Mouse (Mus musculus): ENCODE results near the gene Sik2. TPM values are rescaled to one million over a fixed set of nuclear protein-coding genes. Genes with fewer than 3 reads are reported as not detected.

Sik2 gene
- polyA plus RNA-seq, 1 experiment from 2014 or later: 15.5 TPM

DNA sequence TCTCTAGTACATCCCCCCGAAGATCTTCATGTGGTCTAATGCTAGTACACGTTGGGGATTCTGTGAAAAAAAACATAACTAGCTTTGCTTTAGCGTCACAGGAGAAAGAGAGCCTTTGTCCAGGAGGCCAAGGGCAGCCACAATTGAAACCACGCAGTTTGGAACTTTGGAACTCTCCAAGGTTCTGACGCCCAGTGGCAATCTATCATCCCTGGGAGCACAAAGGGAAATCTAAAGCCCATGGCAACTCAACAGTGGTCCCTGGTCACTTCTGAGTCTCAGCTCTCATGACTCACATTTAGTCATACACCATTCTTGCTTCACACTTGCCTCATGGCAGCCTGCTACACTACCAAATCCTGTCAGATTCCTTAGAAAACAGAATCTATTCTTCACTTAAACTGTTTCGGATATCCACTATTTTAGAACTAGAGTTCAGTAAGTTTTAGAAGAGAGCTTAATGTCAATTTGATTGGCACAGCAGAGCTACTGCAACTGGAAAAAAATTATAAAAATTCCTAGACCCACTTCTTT lies 50.9 kb downstream of the Sik2 start:
- no peaks in the 10 kb centered on the region for H3K27me3 ChIP-seq (ENCODE audit: insufficient read depth, low read length)
- H3K9me3 ChIP-seq (ENCODE audit: low read length): no peaks in the 10 kb centered on the region
- no peak overlapping the region for H3K9ac ChIP-seq (replicated peaks; ENCODE audit: low read length)
- H3K4me2 ChIP-seq (replicated peaks; ENCODE audit: low read depth, low read length): no peak overlapping the region
- no peaks in the 10 kb centered on the region; the same call in 1 of the 2 replicates for H3K36me3 ChIP-seq (ENCODE audit: insufficient read depth, low read length)
- no peaks in the 10 kb centered on the region for H3K4me1 ChIP-seq (ENCODE audit: insufficient read depth, low read length)
- 57% methylated on average over 6 of the region's 6 CpGs for WGBS
- no peak overlapping the region for H3K27ac ChIP-seq (ENCODE audit: low read length)
- no peak for ATAC-seq (ENCODE audit: low FRiP score, low TSS enrichment)
- no peak overlapping the region for H3K4me3 ChIP-seq (ENCODE audit: low read length)

DNA sequence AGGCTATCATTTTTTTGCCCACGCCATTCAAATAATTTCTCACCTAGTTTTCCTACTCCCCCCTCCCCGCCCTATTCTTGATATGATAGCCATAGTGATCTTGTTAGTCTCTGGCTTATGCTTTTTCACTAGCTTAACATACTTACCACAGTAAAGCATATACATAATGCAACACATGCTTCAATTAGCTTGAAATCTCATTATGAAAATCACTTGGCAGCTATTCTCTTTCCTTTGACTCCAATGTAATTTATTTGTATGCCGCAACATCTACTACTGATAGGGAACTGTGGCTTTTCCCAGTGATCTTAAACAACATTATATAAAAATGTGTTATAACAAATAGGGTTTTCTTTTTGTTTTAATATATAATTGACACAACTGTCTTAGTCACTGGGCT lies 53.7 kb downstream of the Sik2 start:
- H3K4me3 ChIP-seq (ENCODE audit: low read length): no peak overlapping the region
- 96% methylated on average over 3 of the region's 3 CpGs for WGBS
- no peak overlapping the region for H3K27ac ChIP-seq (ENCODE audit: low read length)
- H3K4me1 ChIP-seq (ENCODE audit: insufficient read depth, low read length): no peaks in the 10 kb centered on the region
- H3K9ac ChIP-seq (replicated peaks; ENCODE audit: low read length): no peak overlapping the region
- no peaks in the 10 kb centered on the region; the same call in 1 of the 2 replicates for H3K36me3 ChIP-seq (ENCODE audit: insufficient read depth, low read length)
- H3K9me3 ChIP-seq (ENCODE audit: low read length): no peaks in the 10 kb centered on the region
- no peak overlapping the region for H3K4me2 ChIP-seq (replicated peaks; ENCODE audit: low read depth, low read length)
- no peak for ATAC-seq (ENCODE audit: low FRiP score, low TSS enrichment)
- no peaks in the 10 kb centered on the region for H3K27me3 ChIP-seq (ENCODE audit: insufficient read depth, low read length)

DNA sequence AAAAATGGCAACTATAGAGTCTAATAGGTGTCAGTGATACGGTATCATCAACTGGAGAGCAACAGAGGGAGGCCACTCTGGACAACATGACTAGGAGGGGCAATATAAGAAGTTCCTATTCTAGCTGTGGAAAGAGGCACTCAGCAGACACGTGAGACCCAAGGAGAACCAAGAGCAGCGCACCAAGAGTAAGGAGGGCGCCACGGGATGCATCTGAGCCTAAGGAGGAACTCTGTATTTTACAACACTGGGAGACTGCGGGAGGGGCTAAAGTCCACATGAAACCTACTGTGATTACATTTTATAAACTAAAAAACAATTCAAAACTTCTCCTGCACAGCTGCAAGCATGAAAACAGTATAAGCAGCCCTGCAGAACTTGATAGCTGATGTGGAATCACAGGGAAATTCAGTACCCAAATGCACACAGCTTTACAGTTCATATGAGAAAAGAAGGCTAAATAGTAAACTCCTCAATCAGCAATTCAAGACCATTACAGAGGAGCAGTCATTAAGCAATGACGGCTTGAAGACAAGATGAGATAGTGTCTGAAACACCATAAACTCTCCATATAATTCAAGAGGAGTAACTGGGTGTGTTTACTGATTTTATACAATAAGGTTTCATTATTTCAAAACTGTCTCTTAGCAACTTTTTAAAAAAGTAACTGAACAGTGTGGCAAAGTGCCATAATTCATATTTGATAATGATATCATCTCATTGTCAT lies 60.6 kb downstream of the Sik2 start:
- H3K4me1 ChIP-seq (ENCODE audit: insufficient read depth, low read length): no peaks in the 10 kb centered on the region
- 87% methylated on average over 7 of the region's 7 CpGs for WGBS
- H3K36me3 ChIP-seq (ENCODE audit: insufficient read depth, low read length): no peaks in the 10 kb centered on the region
- H3K27me3 ChIP-seq (ENCODE audit: insufficient read depth, low read length): no peaks in the 10 kb centered on the region
- H3K9ac ChIP-seq (replicated peaks; ENCODE audit: low read length): no peak overlapping the region
- H3K27ac ChIP-seq (ENCODE audit: low read length): no peak overlapping the region
- H3K4me3 ChIP-seq (ENCODE audit: low read length): no peak overlapping the region
- no peaks in the 10 kb centered on the region for H3K9me3 ChIP-seq (ENCODE audit: low read length)
- no peak for ATAC-seq (ENCODE audit: low FRiP score, low TSS enrichment)
- H3K4me2 ChIP-seq (replicated peaks; ENCODE audit: low read depth, low read length): no peak overlapping the region

DNA sequence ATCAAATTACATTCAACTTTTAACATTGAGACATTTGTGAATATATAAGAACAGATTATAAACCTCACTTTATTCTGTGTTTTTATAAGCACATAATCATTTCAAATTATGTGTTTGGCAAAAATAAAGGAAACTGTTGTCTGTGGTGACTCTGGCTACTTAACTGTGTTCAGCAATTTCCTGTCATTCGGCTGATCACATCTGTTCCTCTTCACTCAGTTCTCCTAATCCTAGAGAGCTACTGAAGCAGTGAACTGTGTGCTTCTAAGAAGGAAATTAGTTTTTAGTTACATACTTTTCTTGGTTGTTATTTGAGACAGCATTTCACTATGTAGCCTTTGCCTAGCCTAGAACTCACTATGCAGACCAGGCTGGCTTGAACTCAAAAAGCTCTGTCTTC lies 62.5 kb downstream of the Sik2 start:
- Histone ChIP-seq H3K4me3 (ENCODE audit: low read length) (no peak overlapping the region), H3K4me1 (ENCODE audit: insufficient read depth, low read length) (no peaks in the 10 kb centered on the region), H3K36me3 (ENCODE audit: insufficient read depth, low read length) (no peaks in the 10 kb centered on the region), H3K9me3 (ENCODE audit: low read length) (no peaks in the 10 kb centered on the region), H3K9ac (replicated peaks; ENCODE audit: low read length) (no peak overlapping the region), H3K27me3 (ENCODE audit: insufficient read depth, low read length) (no peaks in the 10 kb centered on the region), H3K4me2 (replicated peaks; ENCODE audit: low read depth, low read length) (no peak overlapping the region), H3K27ac (ENCODE audit: low read length) (no peak overlapping the region)
- no peak for ATAC-seq (ENCODE audit: low FRiP score, low TSS enrichment)
- WGBS: 25% methylated on average over 1 of the region's 1 CpGs

DNA sequence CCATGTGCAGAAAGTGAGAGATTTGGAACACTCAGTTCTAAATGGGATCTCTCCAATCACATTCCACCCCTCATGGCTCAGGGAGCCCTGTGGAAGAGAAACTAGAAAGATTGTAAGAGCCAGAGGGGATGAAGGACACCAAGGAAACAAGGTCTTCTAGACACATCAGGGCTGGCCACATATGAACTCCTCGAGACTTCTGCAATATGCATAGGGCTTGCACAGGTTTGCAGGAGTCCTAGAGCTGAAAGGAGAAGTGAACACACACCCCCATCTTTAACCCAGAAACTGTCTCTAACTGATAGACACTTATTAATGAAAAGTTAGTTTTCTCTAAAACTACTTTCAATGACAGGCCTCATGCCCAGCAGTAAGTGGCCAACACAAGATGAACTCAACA lies 64.0 kb downstream of the Sik2 start:
- H3K4me1 ChIP-seq (ENCODE audit: insufficient read depth, low read length): no peaks in the 10 kb centered on the region
- H3K9me3 ChIP-seq (ENCODE audit: low read length): no peaks in the 10 kb centered on the region
- no peaks in the 10 kb centered on the region for H3K36me3 ChIP-seq (ENCODE audit: insufficient read depth, low read length)
- H3K4me3 ChIP-seq (ENCODE audit: low read length): no peak overlapping the region
- no peak overlapping the region for H3K9ac ChIP-seq (replicated peaks; ENCODE audit: low read length)
- no peak overlapping the region for H3K27ac ChIP-seq (ENCODE audit: low read length)
- ATAC-seq (ENCODE audit: low FRiP score, low TSS enrichment): no peak
- H3K4me2 ChIP-seq (replicated peaks; ENCODE audit: low read depth, low read length): no peak overlapping the region
- WGBS: 94% methylated on average over 1 of the region's 1 CpGs
- no peaks in the 10 kb centered on the region for H3K27me3 ChIP-seq (ENCODE audit: insufficient read depth, low read length)

DNA sequence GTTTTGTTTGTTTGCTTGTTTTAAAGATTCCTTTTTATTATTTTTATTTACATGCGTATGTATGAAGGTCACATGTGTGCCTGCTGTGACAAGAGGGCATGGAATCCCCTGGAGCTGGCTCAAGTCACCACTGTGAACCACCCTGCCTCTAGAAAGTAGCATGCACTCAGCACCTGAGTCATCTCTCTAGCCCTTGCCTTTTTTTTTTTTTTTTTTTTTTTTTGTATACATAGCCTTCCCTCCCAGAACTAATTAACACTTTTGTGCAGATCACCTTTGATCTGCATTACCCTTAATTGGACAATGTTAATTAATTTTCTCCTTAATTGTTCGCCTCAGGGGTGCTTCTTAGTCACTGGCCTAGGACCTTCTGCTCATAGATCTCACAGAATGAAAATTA lies 66.2 kb downstream of the Sik2 start:
- Histone ChIP-seq H3K4me1 (ENCODE audit: insufficient read depth, low read length) (no peaks in the 10 kb centered on the region), H3K4me3 (ENCODE audit: low read length) (no peak overlapping the region), H3K27ac (ENCODE audit: low read length) (no peak overlapping the region), H3K27me3 (ENCODE audit: insufficient read depth, low read length) (no peaks in the 10 kb centered on the region), H3K36me3 (ENCODE audit: insufficient read depth, low read length) (no peaks in the 10 kb centered on the region), H3K9me3 (ENCODE audit: low read length) (no peaks in the 10 kb centered on the region), H3K9ac (replicated peaks; ENCODE audit: low read length) (no peak overlapping the region), H3K4me2 (replicated peaks; ENCODE audit: low read depth, low read length) (no peak overlapping the region)
- WGBS: 87% methylated on average over 2 of the region's 2 CpGs
- no peak for ATAC-seq (ENCODE audit: low FRiP score, low TSS enrichment)

DNA sequence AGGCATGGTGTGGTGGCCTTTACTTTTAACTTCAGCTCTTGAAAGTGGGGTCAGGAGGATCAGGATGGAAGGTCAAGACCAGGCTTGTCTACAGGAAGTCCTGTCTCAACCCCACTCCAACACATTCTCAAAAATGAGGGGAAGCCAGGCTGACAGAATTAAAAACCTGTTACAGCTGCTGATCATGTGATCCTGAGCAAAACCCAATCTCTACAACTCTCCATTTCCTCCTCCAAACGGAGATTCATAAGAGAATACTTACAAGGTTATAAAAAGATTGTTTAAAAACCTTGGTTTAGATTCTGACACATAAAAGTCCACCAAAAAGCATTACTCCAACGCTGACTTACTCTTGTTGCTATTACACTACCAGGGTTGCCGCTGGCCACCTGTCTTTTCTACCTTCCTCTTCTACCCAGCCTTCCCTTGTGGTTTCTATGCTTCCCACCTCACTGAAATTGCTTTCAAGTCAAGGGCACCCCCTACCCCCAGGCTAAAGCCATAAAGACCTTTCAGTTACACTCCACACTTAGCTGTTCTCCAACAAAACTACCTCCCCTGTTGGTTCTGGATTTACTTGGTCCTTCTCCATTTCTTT lies 67.0 kb downstream of the Sik2 start:
- no peak overlapping the region for H3K4me3 ChIP-seq (ENCODE audit: low read length)
- H3K4me2 ChIP-seq (replicated peaks; ENCODE audit: low read depth, low read length): no peak overlapping the region
- H3K9me3 ChIP-seq (ENCODE audit: low read length): no peaks in the 10 kb centered on the region
- no peak overlapping the region for H3K9ac ChIP-seq (replicated peaks; ENCODE audit: low read length)
- no peaks in the 10 kb centered on the region for H3K4me1 ChIP-seq (ENCODE audit: insufficient read depth, low read length)
- 81% methylated on average over 3 of the region's 3 CpGs for WGBS
- no peak overlapping the region for H3K27ac ChIP-seq (ENCODE audit: low read length)
- H3K27me3 ChIP-seq (ENCODE audit: insufficient read depth, low read length): no peaks in the 10 kb centered on the region
- no peak for ATAC-seq (ENCODE audit: low FRiP score, low TSS enrichment)
- no peaks in the 10 kb centered on the region for H3K36me3 ChIP-seq (ENCODE audit: insufficient read depth, low read length)

DNA sequence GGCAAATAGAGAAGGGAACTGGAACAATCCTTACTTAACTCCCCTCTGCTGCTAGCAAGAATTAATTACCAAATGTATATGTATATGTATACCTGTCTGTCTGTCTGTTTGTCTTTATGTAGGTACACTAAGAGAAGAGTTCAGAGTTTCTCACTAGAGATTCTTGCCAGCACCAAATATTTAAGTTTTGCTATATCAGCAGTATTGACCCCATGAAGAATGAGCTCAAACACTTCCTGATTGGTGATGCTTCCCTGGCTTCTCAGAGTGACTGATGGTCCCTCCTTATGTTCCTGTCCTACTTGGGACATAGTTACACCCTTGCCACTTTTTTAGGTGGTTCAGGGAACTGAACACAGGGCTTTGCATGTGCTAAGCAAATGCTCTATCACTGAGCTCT lies 78.9 kb downstream of the Sik2 start:
- Histone ChIP-seq H3K4me2 (replicated peaks; ENCODE audit: low read depth, low read length) (no peak overlapping the region), H3K27ac (ENCODE audit: low read length) (no peak overlapping the region), H3K4me3 (ENCODE audit: low read length) (no peak overlapping the region), H3K9ac (replicated peaks; ENCODE audit: low read length) (no peak overlapping the region), H3K27me3 (ENCODE audit: insufficient read depth, low read length) (no peaks in the 10 kb centered on the region), H3K4me1 (ENCODE audit: insufficient read depth, low read length) (no peaks in the 10 kb centered on the region), H3K9me3 (ENCODE audit: low read length) (no peaks in the 10 kb centered on the region), H3K36me3 (ENCODE audit: insufficient read depth, low read length) (peaks cover 6% of the 10 kb centered on the region)
- ATAC-seq (ENCODE audit: low FRiP score, low TSS enrichment): no peak

DNA sequence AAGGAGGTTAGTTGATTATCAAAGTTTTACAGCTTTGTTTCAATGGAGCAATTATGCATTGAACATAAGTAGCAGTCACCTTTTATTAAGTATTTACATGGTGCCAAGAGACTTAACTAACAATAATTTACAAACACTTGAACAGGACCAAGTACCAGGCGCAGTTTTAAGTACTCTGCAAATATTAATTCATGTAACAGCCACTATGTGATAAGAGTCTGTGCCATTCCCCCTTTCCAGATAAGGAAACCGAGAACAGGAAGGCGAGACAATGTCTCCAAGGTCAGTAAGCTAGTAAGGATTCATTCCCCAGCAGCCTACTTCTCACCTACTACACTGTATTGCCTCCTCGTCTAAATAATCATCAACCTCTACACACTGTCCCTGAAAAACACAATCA lies 83.1 kb downstream of the Sik2 start:
- Histone ChIP-seq H3K27ac (ENCODE audit: low read length) (no peak overlapping the region), H3K9me3 (ENCODE audit: low read length) (no peaks in the 10 kb centered on the region), H3K4me2 (replicated peaks; ENCODE audit: low read depth, low read length) (no peak overlapping the region), H3K4me3 (ENCODE audit: low read length) (no peak overlapping the region), H3K9ac (replicated peaks; ENCODE audit: low read length) (no peak overlapping the region), H3K4me1 (ENCODE audit: insufficient read depth, low read length) (no peaks in the 10 kb centered on the region), H3K36me3 (ENCODE audit: insufficient read depth, low read length) (no peaks in the 10 kb centered on the region), H3K27me3 (ENCODE audit: insufficient read depth, low read length) (no peaks in the 10 kb centered on the region)
- 86% methylated on average over 4 of the region's 4 CpGs for whole genome bisulfite sequencing
- ATAC-seq (ENCODE audit: low FRiP score, low TSS enrichment): no peak

DNA sequence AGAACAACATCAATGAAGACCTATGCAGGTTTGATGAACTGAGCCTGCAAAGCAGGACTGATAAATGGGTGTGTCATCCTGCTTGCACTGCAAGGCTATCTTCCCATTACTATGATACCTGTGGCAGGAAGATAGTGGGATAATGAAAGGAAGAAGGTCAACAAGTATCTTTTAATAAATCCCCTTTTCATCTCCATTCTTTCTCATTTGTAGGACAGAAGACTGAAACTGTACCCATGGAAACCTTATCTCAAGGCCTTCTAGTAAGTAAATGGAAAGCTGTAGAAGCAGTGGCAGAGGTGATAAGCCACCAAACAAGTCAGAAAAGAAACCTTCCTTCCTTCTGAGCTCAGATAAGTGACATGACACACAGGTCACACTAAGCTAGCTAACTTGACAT lies 84.4 kb downstream of the Sik2 start:
- Histone ChIP-seq H3K9me3 (ENCODE audit: low read length) (no peaks in the 10 kb centered on the region), H3K27me3 (ENCODE audit: insufficient read depth, low read length) (no peaks in the 10 kb centered on the region), H3K36me3 (ENCODE audit: insufficient read depth, low read length) (no peaks in the 10 kb centered on the region), H3K27ac (ENCODE audit: low read length) (no peak overlapping the region), H3K4me2 (replicated peaks; ENCODE audit: low read depth, low read length) (no peak overlapping the region), H3K4me1 (ENCODE audit: insufficient read depth, low read length) (no peaks in the 10 kb centered on the region), H3K9ac (replicated peaks; ENCODE audit: low read length) (no peak overlapping the region), H3K4me3 (ENCODE audit: low read length) (no peak overlapping the region)
- ATAC-seq (ENCODE audit: low FRiP score, low TSS enrichment): no peak
